Mouse (Mus musculus): ENCODE measurements around the gene Gm20388. TPM values are rescaled to one million over a fixed set of nuclear protein-coding genes. Genes with fewer than 3 reads are reported as not detected.

Gm20388 gene
- polyA plus RNA-seq, 1 experiment from 2014 or later: 1.4 TPM

DNA sequence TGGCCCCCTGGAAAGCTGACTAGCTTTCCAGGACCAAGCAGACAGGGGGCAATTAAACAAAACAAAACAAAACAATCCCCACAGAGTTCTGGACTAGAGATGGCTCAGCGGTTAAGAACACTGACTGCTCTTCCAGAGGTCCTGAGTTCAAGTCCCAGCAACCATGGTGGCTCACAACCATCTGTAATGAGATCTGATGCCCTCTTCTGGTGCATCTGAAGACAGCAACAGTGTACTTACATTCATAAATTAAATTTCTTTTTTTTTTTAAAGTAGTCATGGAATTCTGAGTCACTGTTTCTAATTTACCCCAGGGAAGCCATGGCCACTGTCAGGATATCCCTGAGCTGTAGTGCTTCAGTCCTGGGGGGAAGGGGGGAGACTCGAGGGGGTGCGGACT lies 703.9 kb downstream of the Gm20388 start:
- H3K4me2 ChIP-seq (ENCODE audit: low read depth, low read length): no peak overlapping the region
- H3K27ac ChIP-seq (ENCODE audit: low read length): no peak overlapping the region
- no peak overlapping the region for H3K9ac ChIP-seq (ENCODE audit: low read depth, low read length)

DNA sequence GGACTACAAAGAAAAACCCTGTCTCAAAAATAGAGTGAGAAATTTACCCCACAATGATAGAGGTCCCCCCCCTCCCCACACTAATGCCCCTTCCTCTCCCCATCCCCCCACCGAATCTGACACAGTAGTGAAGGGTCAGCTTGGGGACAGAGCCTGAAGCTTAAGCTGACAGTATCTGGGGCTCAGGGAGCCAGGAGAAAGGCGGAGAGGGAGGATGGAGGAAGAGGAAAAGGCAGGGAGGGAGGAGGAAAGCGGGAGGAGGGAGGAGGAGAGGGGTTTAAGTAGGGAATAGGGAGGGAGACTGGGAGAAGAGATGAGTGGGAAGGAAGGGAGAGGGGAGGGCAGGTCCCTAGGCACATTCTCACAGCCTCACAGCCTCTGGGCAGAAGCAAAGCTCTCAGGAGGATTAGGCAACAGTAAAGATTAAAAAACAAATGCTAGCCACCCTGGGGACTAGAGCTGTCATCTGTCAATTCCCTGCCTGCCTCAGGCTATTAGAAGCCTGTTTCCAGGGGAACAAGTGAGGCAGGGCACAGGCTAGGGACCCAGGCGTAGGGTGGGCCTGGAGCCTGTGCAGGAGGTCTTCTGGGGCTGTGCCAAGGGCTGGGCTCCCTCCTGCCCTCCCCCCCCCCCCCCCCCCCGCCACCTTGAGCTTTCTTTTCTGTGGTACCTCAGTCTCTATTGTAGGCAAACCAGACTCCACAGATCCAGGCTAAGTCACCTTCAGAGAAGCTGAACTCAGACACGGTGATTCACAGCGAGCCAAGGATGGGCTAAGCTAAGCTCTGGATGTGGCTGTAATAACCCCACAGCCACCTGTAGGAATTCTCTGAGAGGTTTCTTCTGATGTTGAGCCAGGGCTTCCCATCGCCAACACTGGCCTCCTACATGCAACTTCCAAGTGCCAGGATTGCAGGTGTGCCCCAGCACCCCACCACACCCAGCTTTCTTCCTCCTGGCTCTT lies 706.3 kb downstream of the Gm20388 start:
- Histone ChIP-seq H3K4me2 (ENCODE audit: low read depth, low read length) (no peak overlapping the region), H3K4me3 (ENCODE audit: low read depth, low read length) (no peak overlapping the region), H3K4me1 (ENCODE audit: control insufficient read depth, low read depth, low read length) (peaks cover 14% of the 10 kb centered on the region), H3K9me3 (replicated peaks; ENCODE audit: control insufficient read depth, low read length) (no peaks in the 10 kb centered on the region), H3K9ac (ENCODE audit: low read depth, low read length) (no peak overlapping the region), H3K27me3 (ENCODE audit: control insufficient read depth, insufficient read depth, low read depth, low read length) (no peaks in the 10 kb centered on the region), H3K36me3 (ENCODE audit: control insufficient read depth, insufficient read depth) (no peaks in the 10 kb centered on the region), H3K27ac (ENCODE audit: low read length) (no peak overlapping the region)
- WGBS (ENCODE audit: insufficient replicate concordance): 50% methylated on average over 7 of the region's 8 CpGs
- no peak for ATAC-seq (ENCODE audit: low read depth)

More for the DNA sequence above, 703.9 kb downstream of the Gm20388 start:
- WGBS (ENCODE audit: insufficient replicate concordance): 73% methylated on average over 3 of the region's 3 CpGs
- Histone ChIP-seq H3K4me1 (ENCODE audit: control insufficient read depth, low read depth, low read length) (peaks cover 7% of the 10 kb centered on the region), H3K27me3 (ENCODE audit: control insufficient read depth, insufficient read depth, low read depth, low read length) (no peaks in the 10 kb centered on the region), H3K9me3 (replicated peaks; ENCODE audit: control insufficient read depth, low read length) (no peaks in the 10 kb centered on the region), H3K36me3 (ENCODE audit: control insufficient read depth, insufficient read depth) (no peaks in the 10 kb centered on the region), H3K4me3 (ENCODE audit: low read depth, low read length) (no peak overlapping the region)
- ATAC-seq (ENCODE audit: low read depth): no peak

DNA sequence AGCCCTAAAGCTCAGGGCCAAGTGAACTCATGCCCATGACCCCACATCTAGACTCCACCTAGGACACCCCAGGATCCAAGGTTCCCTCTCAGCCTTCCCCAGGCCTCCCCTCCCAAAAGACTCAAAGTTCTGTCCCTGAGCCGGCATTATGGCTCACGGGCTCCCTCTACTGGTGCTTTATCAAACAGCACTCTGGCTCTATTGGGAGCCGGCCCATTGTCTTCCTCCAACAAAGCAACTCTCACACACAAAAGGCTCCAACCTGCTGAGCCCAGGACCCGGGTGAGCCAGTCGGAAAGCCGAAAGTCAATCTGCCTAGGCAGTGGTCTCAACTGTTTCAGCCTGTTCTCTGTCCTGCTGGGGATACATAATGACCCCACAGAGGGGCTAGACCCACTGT lies 707.5 kb downstream of the Gm20388 start:
- Histone ChIP-seq H3K27me3 (ENCODE audit: control insufficient read depth, insufficient read depth, low read depth, low read length) (no peaks in the 10 kb centered on the region), H3K9me3 (replicated peaks; ENCODE audit: control insufficient read depth, low read length) (no peaks in the 10 kb centered on the region), H3K4me1 (ENCODE audit: control insufficient read depth, low read depth, low read length) (peaks cover 16% of the 10 kb centered on the region), H3K36me3 (ENCODE audit: control insufficient read depth, insufficient read depth) (no peaks in the 10 kb centered on the region), H3K9ac (ENCODE audit: low read depth, low read length) (no peak overlapping the region), H3K4me3 (ENCODE audit: low read depth, low read length) (no peak overlapping the region), H3K27ac (ENCODE audit: low read length) (no peak overlapping the region), H3K4me2 (ENCODE audit: low read depth, low read length) (no peak overlapping the region)
- under 1% methylated on average over 6 of the region's 6 CpGs for WGBS (ENCODE audit: insufficient replicate concordance)
- no peak for ATAC-seq (ENCODE audit: low read depth)

DNA sequence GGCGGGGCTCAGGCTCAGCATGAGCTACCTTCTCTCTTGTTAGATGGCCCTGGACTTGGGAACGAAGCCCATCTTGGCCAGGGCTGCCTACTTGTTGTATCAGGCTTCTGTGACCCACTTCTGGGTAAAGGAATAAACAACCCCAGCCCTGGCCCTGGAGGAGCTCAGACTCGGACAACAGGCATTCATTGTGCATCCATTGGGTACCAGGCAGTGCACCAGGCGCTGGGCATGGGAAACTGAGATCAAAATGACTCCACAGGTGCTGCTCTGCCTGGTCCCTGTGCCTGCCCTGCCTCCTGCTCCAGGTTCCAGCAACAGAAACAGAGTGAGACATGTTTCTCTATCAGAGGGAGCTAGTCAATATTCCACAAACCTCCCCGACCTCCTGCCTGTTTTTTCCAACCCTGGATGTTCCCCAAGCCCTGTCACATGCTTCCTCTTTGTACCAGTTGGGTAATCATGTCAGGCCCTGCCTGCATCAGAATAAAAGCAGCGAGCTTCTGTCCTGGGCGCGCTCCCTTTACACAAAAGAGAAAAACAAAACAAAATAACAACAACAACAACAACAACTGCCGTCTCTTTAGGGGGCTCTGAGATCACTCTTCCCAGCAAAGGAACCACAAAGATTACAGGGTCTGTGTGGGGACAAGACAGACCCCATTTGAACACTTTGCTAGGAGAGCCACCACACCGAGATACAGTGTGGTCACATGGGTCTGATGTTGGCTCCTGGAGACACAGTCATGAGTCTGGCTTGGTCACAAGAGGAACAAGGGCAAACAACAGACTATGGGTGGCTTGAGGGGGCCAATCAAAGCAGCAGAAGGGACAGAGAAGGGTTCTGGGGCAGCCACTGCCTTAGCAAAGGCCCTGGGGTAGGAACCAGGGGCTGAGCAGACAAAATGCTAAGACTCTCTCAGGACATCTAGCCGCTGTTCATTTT lies 708.9 kb downstream of the Gm20388 start:
- peaks cover 16% of the 10 kb centered on the region for H3K4me1 ChIP-seq (ENCODE audit: control insufficient read depth, low read depth, low read length)
- peak overlapping the region; percentile 65 for H3K27ac ChIP-seq (ENCODE audit: low read length)
- H3K9ac ChIP-seq (ENCODE audit: low read depth, low read length): no peak overlapping the region
- no peaks in the 10 kb centered on the region for H3K27me3 ChIP-seq (ENCODE audit: control insufficient read depth, insufficient read depth, low read depth, low read length)
- WGBS (ENCODE audit: insufficient replicate concordance): 57% methylated on average over 11 of the region's 11 CpGs
- no peaks in the 10 kb centered on the region for H3K9me3 ChIP-seq (replicated peaks; ENCODE audit: control insufficient read depth, low read length)
- no peak overlapping the region for H3K4me3 ChIP-seq (ENCODE audit: low read depth, low read length)
- H3K4me2 ChIP-seq (ENCODE audit: low read depth, low read length): no peak overlapping the region
- ATAC-seq (ENCODE audit: low read depth): peak; percentile 27
- H3K36me3 ChIP-seq (ENCODE audit: control insufficient read depth, insufficient read depth): no peaks in the 10 kb centered on the region

DNA sequence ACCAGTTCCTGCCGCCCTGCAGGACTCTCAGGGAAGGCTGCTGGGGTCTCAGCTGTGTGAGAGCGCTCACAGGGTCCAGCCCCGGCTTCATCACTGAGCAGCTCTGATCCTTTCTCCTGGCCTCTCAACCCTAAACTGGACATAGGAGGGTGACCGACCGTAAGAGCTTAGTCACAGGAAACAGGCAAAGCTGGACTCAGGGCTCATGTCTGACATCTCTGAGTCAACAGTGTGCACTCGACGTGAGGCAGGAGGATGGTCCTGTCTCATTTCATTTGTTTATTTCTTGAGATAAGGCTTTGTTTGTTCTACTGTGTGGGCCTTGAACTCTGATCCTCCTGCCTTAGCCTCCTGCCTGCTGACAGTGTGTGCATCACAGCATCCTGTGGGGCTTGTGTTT lies 709.8 kb downstream of the Gm20388 start:
- no peak overlapping the region for H3K4me3 ChIP-seq (ENCODE audit: low read depth, low read length)
- no peak overlapping the region for H3K9ac ChIP-seq (ENCODE audit: low read depth, low read length)
- no peaks in the 10 kb centered on the region for H3K36me3 ChIP-seq (ENCODE audit: control insufficient read depth, insufficient read depth)
- ATAC-seq (ENCODE audit: low read depth): 0 out of 2 replicates have a peak, but pooled peaks have one; percentile 14
- no peaks in the 10 kb centered on the region for H3K27me3 ChIP-seq (ENCODE audit: control insufficient read depth, insufficient read depth, low read depth, low read length)
- H3K4me1 ChIP-seq (ENCODE audit: control insufficient read depth, low read depth, low read length): peaks cover 16% of the 10 kb centered on the region
- H3K4me2 ChIP-seq (ENCODE audit: low read depth, low read length): no peak overlapping the region
- WGBS (ENCODE audit: insufficient replicate concordance): 62% methylated on average over 7 of the region's 7 CpGs
- no peak overlapping the region for H3K27ac ChIP-seq (ENCODE audit: low read length)
- H3K9me3 ChIP-seq (replicated peaks; ENCODE audit: control insufficient read depth, low read length): no peaks in the 10 kb centered on the region

DNA sequence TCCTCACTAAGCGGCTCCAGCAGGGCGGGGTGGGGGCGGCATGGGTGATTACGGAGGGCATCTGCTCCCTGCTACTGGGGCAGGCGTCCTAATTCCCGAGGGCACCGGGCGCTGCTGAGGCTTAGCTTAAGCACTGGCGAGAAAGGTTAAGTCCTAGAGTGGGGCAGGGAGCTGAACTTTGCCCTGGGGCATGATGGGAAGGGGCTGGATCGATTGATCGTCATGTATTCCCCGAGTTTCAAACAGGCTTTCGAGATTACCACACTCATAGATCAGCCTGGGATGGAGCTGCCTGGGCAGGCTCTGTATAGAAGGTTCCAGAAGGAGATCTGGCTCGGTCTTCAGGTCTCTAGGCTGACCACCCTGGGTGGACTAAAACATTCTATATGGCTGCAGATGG lies 711.5 kb downstream of the Gm20388 start:
- 64% methylated on average over 14 of the region's 14 CpGs for WGBS (ENCODE audit: insufficient replicate concordance)
- Histone ChIP-seq H3K4me2 (ENCODE audit: low read depth, low read length) (no peak overlapping the region), H3K27me3 (ENCODE audit: control insufficient read depth, insufficient read depth, low read depth, low read length) (no peaks in the 10 kb centered on the region), H3K4me3 (ENCODE audit: low read depth, low read length) (no peak overlapping the region), H3K9ac (ENCODE audit: low read depth, low read length) (no peak overlapping the region), H3K4me1 (ENCODE audit: control insufficient read depth, low read depth, low read length) (peaks cover 16% of the 10 kb centered on the region), H3K27ac (ENCODE audit: low read length) (no peak overlapping the region), H3K36me3 (ENCODE audit: control insufficient read depth, insufficient read depth) (no peaks in the 10 kb centered on the region), H3K9me3 (replicated peaks; ENCODE audit: control insufficient read depth, low read length) (no peaks in the 10 kb centered on the region)
- ATAC-seq (ENCODE audit: low read depth): 0 out of 2 replicates have a peak, but pooled peaks have one; percentile 18

DNA sequence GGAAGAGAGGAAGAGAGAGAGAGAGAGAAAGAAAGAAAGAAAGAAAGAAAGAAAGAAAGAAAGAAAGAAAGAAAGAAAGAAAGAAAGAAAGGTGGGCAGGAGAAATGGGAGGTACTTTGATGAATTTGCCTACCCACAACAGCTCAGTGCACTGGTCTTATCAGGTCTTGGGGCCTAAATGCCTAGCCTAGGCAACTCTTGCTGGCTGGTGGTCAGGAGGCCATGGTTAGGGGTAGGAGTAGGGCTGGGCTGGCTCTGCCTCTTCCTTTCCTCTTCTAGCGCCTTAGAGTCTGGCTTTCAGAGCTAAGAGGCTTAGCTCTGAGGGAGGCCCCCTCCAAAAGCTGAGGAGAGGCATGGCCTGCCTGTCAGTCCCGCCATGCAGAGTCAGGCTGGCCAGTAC lies 713.0 kb downstream of the Gm20388 start:
- Histone ChIP-seq H3K36me3 (ENCODE audit: control insufficient read depth, insufficient read depth) (no peaks in the 10 kb centered on the region), H3K9ac (ENCODE audit: low read depth, low read length) (no peak overlapping the region), H3K4me2 (ENCODE audit: low read depth, low read length) (no peak overlapping the region), H3K27me3 (ENCODE audit: control insufficient read depth, insufficient read depth, low read depth, low read length) (no peaks in the 10 kb centered on the region), H3K9me3 (replicated peaks; ENCODE audit: control insufficient read depth, low read length) (no peaks in the 10 kb centered on the region), H3K27ac (ENCODE audit: low read length) (no peak overlapping the region), H3K4me1 (ENCODE audit: control insufficient read depth, low read depth, low read length) (peaks cover 13% of the 10 kb centered on the region), H3K4me3 (ENCODE audit: low read depth, low read length) (no peak overlapping the region)
- 27% methylated on average over 2 of the region's 2 CpGs for WGBS (ENCODE audit: insufficient replicate concordance)
- ATAC-seq (ENCODE audit: low read depth): no peak

DNA sequence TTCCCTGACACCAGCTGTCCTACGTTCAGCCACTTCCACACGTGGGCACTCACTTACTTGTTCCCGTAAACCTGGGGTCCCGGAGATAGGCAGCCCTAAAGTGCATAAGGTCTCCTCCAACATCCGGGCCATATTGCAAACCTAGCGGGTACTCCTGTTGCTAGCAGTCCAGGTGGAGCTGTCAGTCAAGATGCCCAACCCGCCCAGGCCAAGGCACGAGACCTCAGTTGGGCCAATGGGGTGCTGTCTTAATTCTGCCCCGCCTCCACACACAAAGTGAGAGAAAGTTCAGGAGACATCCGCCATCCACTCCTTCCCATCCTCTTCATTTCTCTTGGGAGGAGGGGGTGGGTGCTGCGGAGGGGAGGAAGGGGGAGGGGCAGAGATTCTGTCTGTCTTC lies 715.8 kb downstream of the Gm20388 start:
- no peak overlapping the region for H3K4me2 ChIP-seq (ENCODE audit: low read depth, low read length)

More for the DNA sequence above, 715.8 kb downstream of the Gm20388 start:
- Histone ChIP-seq H3K27me3 (ENCODE audit: control insufficient read depth, insufficient read depth, low read depth, low read length) (no peaks in the 10 kb centered on the region), H3K36me3 (ENCODE audit: control insufficient read depth, insufficient read depth) (no peaks in the 10 kb centered on the region), H3K27ac (ENCODE audit: low read length) (no peak overlapping the region), H3K4me1 (ENCODE audit: control insufficient read depth, low read depth, low read length) (peaks cover 6% of the 10 kb centered on the region; the same call in 1 of the 2 replicates), H3K9me3 (replicated peaks; ENCODE audit: control insufficient read depth, low read length) (no peaks in the 10 kb centered on the region), H3K4me3 (ENCODE audit: low read depth, low read length) (no peak overlapping the region), H3K9ac (ENCODE audit: low read depth, low read length) (no peak overlapping the region)
- 69% methylated on average over 11 of the region's 11 CpGs for WGBS (ENCODE audit: insufficient replicate concordance)
- ATAC-seq (ENCODE audit: low read depth): no peak

Data from liver, embryonic 16.5 days (tissue).